Mouse (Mus musculus) thymus, postnatal 36 days (tissue): ENCODE measurements at regions not wholly inside any gene's neighbourhood (a gene's known extent, or its start where the extent isn't known, plus 50 kb on each side); places are given as distances from the start of the nearest gene placed in this dataset.

ENCODE experiments used
- DNase-seq, 2 experiments: peaks; one replicate each; pipeline ENCODE4 v3.0.0; 2022; ENCODE audit warnings: mixed read lengths in 2 of 2

- DNase-seq: no peak
Observed at GRCm38 (mm10) chr9:113486494-113487081, 221.5 kb downstream of the Pdcd6ip start.

DNA sequence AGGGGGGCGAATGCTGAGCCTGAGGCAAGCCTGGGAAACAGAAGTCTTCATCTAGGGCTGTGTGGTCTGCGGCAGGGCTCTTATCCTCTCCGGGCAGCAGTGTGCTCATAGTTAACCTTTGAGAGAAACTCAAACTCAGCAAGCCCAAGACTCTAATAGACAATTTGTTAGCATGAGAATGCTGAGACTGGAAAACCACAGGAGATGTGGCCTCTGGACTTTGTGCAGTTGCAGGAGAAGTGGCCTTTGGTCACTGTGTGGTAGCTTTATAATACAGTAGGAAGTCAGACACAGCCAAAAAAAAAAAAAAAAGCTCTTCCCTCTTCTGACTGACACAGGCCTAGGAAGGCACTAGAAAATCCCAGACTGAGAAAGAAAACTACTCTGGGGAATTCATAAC, 228.2 kb downstream of the Pdcd6ip start:
- DNase-seq: no peak

GRCm38 (mm10) chr9:113478761-113479265, 229.2 kb downstream of the Pdcd6ip start:
- DNase-seq: no peak

GRCm38 (mm10) chr9:113471781-113472180, 236.3 kb downstream of the Pdcd6ip start:
- no peak for DNase-seq

DNA sequence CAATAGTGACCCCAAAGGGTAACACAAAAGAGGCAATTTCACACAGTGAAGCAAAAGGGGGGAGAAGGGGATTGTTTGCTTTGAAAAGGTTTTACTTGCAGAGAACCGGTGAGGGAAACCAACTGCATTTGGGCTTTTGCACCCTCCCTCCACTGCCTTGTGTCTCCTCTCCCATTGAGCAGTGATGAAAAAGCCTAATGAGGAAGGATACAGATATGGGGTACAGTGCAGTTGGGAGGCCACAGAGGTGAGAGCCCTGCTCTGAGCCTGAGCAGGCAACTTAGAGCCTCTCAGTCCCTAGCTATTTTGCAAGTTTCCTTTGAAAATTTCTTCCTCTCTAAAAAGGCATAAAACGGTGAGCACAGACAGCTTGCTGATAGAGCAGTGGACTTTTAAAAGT, 245.2 kb downstream of the Pdcd6ip start:
- DNase-seq: no peak

DNA sequence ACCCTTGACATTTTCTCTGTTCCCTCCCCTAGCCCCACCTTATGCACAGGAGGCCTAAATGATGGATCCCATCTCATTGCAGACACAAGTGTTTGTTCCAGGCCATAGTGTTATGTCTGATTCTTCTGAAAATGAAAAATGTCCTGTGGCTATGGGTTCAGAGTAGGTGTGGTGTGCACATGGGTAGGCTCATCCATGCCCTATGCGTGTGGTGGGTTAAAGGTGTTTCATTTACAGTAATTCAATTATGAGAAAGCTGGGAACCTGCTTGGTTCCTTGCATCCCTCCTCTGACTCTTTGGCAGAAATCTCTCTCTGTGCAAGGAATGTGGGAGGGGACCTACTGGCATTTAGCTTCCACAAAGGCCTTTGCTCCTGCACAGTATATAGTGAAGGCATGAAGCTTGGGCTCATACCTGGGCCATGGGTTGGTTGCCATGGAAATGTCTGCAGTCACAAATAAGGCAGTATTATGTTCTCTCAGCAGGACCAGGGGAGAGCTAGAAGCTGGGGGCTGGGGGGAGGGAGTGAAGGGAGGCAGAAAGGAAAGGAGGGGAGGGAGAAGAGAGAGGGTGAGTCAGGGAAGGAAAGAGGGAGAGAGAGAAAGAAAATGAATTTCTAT, 245.7 kb downstream of the Pdcd6ip start:
- DNase-seq: no peak

DNA sequence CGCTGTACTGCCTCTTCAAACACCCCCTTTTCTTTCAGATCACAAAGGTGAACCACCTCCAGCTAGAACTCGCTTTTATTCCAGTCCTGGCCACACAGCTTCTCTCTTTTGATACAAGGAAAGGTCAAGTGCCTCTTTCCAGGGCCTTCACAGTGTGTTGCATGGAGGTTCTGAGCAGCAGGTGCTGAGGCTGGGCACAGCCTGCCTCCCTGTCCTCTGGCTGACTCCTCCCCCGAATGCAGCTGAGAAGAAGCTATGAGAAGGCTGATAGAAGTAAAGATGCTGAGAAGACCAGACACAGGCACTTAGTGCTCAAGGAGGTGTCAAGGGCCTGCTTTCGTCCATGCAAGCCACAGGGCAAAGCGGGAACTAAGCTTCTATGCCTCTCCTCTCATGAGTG, 248.2 kb downstream of the Pdcd6ip start:
- DNase-seq: no peak

DNA sequence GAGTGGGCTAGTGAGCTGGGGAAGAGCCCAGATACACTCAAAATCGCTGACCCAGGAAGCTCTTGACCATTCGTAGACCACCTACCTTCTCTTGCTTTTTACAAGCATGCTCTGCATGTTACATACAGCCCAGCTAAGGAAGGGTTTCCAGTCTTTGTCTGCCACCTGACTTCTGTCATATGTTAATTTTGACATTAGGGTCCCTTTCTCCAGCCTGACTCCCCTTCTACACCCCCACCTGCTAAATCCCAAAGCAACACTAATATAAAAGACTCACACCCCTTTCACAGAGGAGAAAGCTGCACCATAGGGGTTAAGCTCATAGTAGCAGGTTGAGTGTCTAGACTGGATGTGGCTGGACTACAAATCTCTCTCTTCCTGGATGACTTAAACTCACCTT, 248.8 kb downstream of the Pdcd6ip start:
- no peak for DNase-seq

DNA sequence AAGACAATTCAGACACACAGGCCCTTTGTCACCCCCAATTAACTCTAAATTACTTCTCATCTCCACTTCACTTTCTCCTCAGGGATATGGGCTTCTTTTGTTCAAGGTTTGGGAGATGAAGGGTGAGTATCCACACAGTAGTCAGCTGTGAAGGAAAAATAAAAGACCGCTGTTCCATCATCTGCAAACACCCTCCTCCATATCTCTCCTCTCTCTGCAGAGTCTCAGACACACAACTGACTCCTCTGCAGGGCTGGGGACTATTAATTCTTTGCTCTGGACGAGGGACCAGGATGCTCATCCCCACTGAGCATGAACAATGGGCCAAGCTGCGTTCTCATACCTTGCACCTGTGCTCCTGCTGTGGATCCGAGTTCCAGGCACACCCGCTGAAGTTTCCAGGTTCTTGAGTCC, 249.3 kb downstream of the Pdcd6ip start:
- DNase-seq: no peak

GRCm38 (mm10) chr9:113457169-113457850, 250.7 kb downstream of the Pdcd6ip start:
- DNase-seq: no peak

DNA sequence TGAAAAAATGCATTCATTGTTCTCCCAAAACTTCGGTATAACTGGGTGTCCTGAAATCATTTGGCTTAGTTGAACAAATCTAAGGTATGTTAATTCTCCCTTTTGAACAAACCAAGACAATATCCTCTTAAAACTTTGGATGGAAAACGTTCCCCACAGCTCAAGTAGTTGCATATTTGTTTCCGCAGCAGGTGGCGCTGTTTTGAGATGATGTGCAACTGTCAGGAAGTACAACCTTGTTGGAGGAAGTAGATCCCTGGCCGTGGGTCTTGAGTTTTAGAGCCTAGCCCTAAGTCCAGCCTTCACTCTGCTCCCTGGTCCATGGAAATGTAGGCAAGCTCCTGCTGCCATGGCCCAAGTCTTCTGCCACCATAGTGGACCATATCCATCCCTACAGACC, 252.5 kb downstream of the Pdcd6ip start:
- DNase-seq: no peak

DNA sequence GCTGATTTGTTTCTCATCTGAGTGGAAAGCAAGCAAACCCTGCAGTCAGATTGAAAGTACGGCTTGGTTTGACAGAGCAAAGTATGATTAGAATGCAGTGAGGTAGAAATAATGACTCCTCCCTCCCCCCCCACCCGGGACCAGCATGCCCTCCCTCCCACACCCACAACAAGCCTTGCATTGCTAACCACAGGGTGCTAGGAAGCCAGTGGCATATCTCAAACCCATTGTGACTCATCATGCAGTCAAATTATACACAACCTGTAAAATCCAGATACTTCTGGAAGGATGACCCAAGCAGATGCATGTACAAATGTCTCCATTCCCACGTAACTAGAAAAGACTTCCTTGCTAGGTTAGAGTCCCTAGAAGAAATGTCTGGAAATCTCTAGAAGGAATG, 254.8 kb downstream of the Pdcd6ip start:
- DNase-seq: no peak

DNA sequence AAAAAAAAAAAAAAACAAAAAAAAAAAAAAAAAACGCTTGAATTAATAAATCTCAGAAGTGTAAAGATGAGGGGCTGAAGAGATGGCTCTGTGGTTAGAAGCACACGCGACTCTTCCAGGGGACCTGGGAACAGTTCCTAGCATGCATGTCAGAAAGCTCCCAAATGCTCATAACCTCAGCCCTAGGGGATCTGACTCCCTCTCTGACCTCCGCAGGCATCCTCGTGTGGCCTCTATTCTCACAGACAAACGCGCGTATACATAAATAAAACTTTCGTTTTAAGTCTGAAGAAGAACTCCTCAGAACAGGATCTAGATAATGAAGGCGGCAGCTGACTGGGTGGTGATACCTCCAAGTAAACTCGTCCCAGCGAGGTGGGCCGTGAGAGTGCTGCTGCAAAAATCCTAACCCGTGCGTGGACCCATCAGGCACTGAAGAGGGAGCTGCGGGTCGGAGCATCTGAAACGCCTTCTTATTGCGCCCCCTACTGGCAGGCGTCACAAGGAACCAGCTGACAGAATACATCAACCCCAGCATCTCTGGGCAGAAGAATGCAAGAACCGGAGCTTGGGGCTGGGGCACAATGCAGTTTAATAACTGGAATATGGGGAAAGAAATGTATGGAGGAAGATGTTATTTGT, 266.2 kb downstream of the Pdcd6ip start:
- peak; percentile 29 to 30 for DNase-seq

DNA sequence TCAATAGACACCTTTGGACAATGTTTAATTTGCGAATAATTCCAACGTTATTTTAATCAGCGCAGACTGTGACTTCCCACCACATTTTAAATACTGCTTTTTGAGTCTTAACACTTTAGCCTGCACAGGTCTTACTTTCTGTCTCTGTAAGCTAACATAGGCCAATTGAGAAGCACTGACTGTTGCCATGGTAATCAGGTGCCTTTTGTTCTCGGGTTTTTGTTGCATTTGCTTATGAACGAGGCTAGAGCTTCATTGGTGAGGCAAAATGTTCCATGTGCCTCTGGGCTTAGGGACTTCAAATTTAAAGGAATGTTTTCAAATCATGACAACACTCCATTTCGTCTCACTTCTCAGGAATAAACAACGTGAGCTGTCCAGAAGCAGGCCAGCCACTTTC, 269.7 kb downstream of the Pdcd6ip start:
- no peak for DNase-seq

DNA sequence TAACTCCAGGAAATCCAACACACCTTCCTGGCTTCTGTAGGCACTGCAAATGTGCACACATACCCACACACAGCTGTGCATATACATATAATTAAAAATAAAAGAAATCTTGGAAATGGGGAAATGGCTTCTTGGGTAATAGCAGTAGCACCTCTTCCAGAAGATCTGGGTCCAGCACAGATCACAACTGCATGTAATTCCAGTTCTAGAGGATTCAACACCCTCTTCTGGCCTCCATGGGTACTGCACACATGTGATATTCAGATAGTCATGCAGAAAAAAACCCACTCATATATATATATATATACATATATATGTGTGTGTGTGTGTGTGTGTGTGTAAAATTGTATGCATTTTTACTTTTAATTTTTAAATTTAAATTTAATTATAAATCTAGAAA, 272.1 kb downstream of the Pdcd6ip start:
- DNase-seq: no peak

- no peak for DNase-seq
Observed at GRCm38 (mm10) chr9:113433424-113433823, 274.6 kb downstream of the Pdcd6ip start.

DNA sequence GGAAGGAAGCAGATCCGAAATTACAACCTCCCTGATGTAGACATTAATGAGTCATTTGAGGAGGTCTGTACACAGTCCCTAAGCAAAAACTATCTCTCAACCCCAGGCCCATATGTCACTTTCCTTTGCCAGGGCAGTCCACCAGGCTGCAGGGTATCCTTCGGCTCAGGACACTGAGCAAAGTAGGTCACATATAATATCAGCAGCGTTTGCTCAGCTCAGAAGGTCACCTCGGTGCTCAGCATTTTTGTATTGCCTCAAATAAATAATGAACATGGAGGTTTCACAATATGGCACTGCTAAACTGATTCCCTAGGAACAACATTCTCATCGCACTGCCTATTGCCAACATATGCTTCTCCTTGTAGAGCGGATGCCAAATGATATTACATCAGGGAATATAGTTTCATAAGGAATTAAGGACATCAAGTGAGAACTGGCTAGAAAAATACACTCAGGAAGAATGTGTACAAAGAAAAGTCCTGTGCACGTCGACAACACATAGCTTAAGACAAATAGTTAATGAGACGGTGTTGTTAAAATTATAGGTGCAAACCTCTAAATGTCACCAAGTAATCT, 275.4 kb downstream of the Pdcd6ip start:
- no peak for DNase-seq

DNA sequence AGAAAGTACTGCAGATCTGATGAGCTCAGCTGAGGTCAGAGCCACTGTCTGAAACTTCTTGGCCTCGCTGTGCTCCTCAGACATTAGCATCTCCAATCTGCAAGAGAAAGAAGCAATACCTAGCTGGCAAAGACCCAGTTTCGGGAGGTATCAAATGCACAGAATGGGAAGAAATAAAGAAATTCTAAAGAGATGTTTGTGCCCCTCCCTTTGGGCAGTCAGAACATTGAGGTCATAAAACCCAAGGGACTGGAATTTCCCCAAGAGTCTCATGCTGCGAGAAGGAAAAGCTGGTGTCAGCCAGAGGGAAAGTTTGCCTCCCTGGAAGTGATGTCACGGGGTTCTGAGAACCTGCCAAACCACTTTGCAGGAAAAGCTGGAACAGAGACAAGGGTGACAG, 277.6 kb downstream of the Pdcd6ip start:
- no peak for DNase-seq

DNA sequence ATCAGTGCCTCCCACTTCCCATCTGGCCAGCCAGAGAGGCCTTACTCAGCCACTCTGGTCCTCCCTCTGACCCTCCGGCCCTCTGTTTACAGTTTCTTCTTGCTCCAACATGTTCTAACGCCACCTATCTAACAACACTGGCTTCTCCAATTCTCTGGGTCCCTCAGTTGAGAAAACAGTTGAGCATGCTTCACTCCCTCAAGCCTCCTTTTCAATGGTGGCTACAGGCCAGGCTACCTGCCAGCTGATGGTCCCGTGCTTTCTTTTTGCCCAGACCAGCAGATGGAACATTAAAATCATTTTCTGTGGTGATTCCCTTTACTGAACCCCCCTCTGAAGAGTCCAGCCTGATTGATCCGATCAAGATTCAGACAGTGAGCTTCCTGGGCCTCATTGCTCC, 280.8 kb downstream of the Pdcd6ip start:
- DNase-seq: no peak

- DNase-seq: no peak
Observed at GRCm38 (mm10) chr9:113426324-113426723, 281.7 kb downstream of the Pdcd6ip start.

- no peak for DNase-seq
Observed at GRCm38 (mm10) chr9:113421645-113422044, 286.4 kb downstream of the Pdcd6ip start.

DNA sequence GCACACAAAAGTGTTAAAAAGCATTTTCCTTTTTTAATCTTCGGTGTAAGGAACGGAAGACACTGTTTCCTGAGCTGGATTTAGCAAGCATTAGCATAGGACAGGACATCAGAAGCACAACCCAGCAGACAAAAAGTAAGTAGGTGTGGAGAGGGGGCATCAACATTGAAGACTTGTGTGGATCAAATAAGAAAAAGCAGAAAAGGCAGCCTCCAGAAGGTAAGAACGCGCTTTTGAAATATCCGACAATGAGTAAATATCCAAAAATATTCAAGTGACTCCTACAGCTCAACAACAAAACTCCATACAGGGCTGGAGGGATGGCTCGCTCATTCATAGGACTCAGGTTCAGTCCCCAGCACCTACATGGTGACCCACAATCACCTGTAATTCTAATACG, 286.9 kb downstream of the Pdcd6ip start:
- no peak for DNase-seq

DNA sequence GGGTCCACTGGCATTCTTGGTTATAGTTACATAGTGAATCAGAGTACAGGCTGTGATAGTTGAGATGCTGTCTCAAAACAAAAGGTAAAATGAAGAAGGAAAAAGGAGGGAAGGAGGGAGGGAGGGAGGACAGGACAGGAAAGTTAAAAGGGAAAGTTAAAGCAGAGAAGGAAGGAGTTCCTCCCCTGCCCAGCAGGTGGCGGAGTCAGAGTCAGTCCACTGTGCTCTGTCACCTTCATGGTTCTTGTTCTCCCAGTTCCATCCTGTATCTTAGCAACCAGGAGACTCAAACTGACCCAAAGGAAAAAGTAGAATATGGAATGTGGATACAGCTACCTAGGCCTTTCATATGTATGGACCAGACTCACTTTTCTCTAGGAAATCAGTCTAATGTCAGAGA, 288.3 kb downstream of the Pdcd6ip start:
- no peak for DNase-seq
